Mouse (Mus musculus) MEL (cell line): Measurements from ENCODE around the gene Ctla2b. TPM values are rescaled to one million over a fixed set of nuclear protein-coding genes. Genes with fewer than 3 reads are reported as not detected.

ENCODE experiments used
- DNase-seq: peaks from one replicate; pipeline ENCODE4 v3.0.0; 2011; ENCODE audit warnings: low read depth, low spot score
- H3K27ac ChIP-seq: 2 replicates; pipeline ENCODE4 v1.5.1; 2012; ENCODE audit warnings: low read depth, mild to moderate bottlenecking, control low read depth, low read length, moderate library complexity; ENCODE audit not compliant: control insufficient read depth
- H3K27me3 ChIP-seq, 2 experiments: fragments of 150-350 bp in 1 of 2; sonication (generic) in 1 of 2; 2 replicates each; pipeline ENCODE4 v1.6.1; 2012; ENCODE audit warnings: low read length in 2 of 2, mild to moderate bottlenecking in 2 of 2, improper control_type of control experiment in 1 of 2, moderate library complexity in 1 of 2; ENCODE audit not compliant: insufficient read depth in 2 of 2, control insufficient read depth in 1 of 2
- H3K36me3 ChIP-seq, 2 experiments: 2 replicates each; pipeline ENCODE4 v1.6.1; 2012 to 2014; ENCODE audit warnings: low read length in 2 of 2, improper control_type of control experiment in 1 of 2, inconsistent platforms in 1 of 2, mild to moderate bottlenecking in 1 of 2; ENCODE audit not compliant: insufficient read depth in 2 of 2, control insufficient read depth in 1 of 2
- H3K4me1 ChIP-seq, 2 experiments: fragments of 150-350 bp in 1 of 2; sonication (generic) in 1 of 2; 2 replicates each; pipeline ENCODE4 v1.6.1; 2012; ENCODE audit warnings: low read length in 2 of 2, improper control_type of control experiment in 1 of 2, mild to moderate bottlenecking in 1 of 2; ENCODE audit not compliant: insufficient read depth in 2 of 2, control insufficient read depth in 1 of 2
- H3K4me3 ChIP-seq, 2 experiments: fragments of 150-350 bp in 1 of 2; sonication (generic) in 1 of 2; 2 replicates each; pipeline ENCODE4 v1.5.1; 2012; ENCODE audit warnings: low read depth in 2 of 2, low read length in 2 of 2, mild to moderate bottlenecking in 2 of 2, moderate library complexity in 2 of 2, control low read depth in 1 of 2, improper control_type of control experiment in 1 of 2; ENCODE audit not compliant: control insufficient read depth in 1 of 2, insufficient read depth in 1 of 2
- H3K79me2 ChIP-seq: 2 replicates; pipeline ENCODE4 v1.6.1; 2012; ENCODE audit warnings: mild to moderate bottlenecking, low read length, moderate library complexity; ENCODE audit not compliant: control insufficient read depth, poor library complexity, insufficient read depth
- H3K9ac ChIP-seq: 2 replicates; pipeline ENCODE4 v1.6.1; 2012; ENCODE audit warnings: low read depth, mild to moderate bottlenecking, control low read depth, low read length, moderate library complexity; ENCODE audit not compliant: control insufficient read depth, poor library complexity, severe bottlenecking
- H3K9me3 ChIP-seq: fragments of 150-350 bp; sonication (generic); replicated peaks from 2 replicates; pipeline ENCODE4 v1.6.1; 2012; ENCODE audit warnings: mild to moderate bottlenecking, low read length, improper control_type of control experiment, moderate library complexity; ENCODE audit not compliant: insufficient read depth
- ELF1 ChIP-seq: IDR thresholded peaks from 2 replicates; pipeline ENCODE4 v1.6.1; 2014; ENCODE audit warnings: low read depth, mild to moderate bottlenecking, inconsistent platforms, low read length, improper control_type of control experiment, moderate library complexity
- GABPA ChIP-seq: IDR thresholded peaks from 2 replicates; pipeline ENCODE4 v1.6.1; 2012; ENCODE audit warnings: low read depth, mild to moderate bottlenecking, inconsistent platforms, low read length, improper control_type of control experiment, moderate library complexity
- GATA1 ChIP-seq: IDR thresholded peaks from 2 replicates; pipeline ENCODE4 v1.6.1; 2011; ENCODE audit warnings: low read depth, low read length, improper control_type of control experiment
- JUND ChIP-seq: IDR thresholded peaks from 2 replicates; pipeline ENCODE4 v1.6.1; 2011; ENCODE audit warnings: low read depth, mild to moderate bottlenecking, improper control_type of control experiment, low read length
- MAFK ChIP-seq: IDR thresholded peaks from 2 replicates; pipeline ENCODE4 v1.6.1; 2011; ENCODE audit warnings: low read depth, mild to moderate bottlenecking, low read length, improper control_type of control experiment, borderline replicate concordance
- MAX ChIP-seq: IDR thresholded peaks from 2 replicates; pipeline ENCODE4 v1.6.1; 2011; ENCODE audit warnings: low read length, improper control_type of control experiment
- MEF2A ChIP-seq: IDR thresholded peaks from 2 replicates; pipeline ENCODE4 v1.6.1; 2014; ENCODE audit warnings: low read depth, mild to moderate bottlenecking, inconsistent platforms, low read length, improper control_type of control experiment; ENCODE audit not compliant: poor library complexity, insufficient replicate concordance, severe bottlenecking; ENCODE audit errors: extremely low read depth
- MYB ChIP-seq: IDR thresholded peaks from 2 replicates; pipeline ENCODE4 v1.6.1; 2011; ENCODE audit warnings: mild to moderate bottlenecking, low read depth, low read length, improper control_type of control experiment
- NELFE ChIP-seq: IDR thresholded peaks from 2 replicates; pipeline ENCODE4 v1.6.1; 2011; ENCODE audit warnings: low read depth, low read length, improper control_type of control experiment
- NRF1 ChIP-seq: IDR thresholded peaks from 2 replicates; pipeline ENCODE4 v1.6.1; 2014; ENCODE audit warnings: low read depth, mild to moderate bottlenecking, inconsistent platforms, low read length, improper control_type of control experiment, moderate library complexity; ENCODE audit not compliant: poor library complexity, insufficient read depth, severe bottlenecking
- POLR2AphosphoS2 ChIP-seq: IDR thresholded peaks from 2 replicates; pipeline ENCODE4 v1.6.1; 2011; ENCODE audit warnings: low read length, improper control_type of control experiment
- TCF12 ChIP-seq: IDR thresholded peaks from 2 replicates; pipeline ENCODE4 v1.6.1; 2014; ENCODE audit warnings: low read depth, mild to moderate bottlenecking, inconsistent platforms, low read length, improper control_type of control experiment, moderate library complexity
- UBTF ChIP-seq: IDR thresholded peaks from 2 replicates; pipeline ENCODE4 v1.6.1; 2012; ENCODE audit warnings: low read depth, mild to moderate bottlenecking, inconsistent platforms, low read length, improper control_type of control experiment, moderate library complexity, borderline replicate concordance; ENCODE audit not compliant: insufficient read depth
- USF1 ChIP-seq: IDR thresholded peaks from 2 replicates; pipeline ENCODE4 v1.6.1; 2014; ENCODE audit warnings: low read depth, mild to moderate bottlenecking, inconsistent platforms, low read length, improper control_type of control experiment, moderate library complexity
- USF2 ChIP-seq, 2 experiments: IDR thresholded peaks; 2 replicates each; pipeline ENCODE4 v1.6.1; 2011 to 2012; ENCODE audit warnings: improper control_type of control experiment in 2 of 2, low read length in 2 of 2, borderline replicate concordance in 1 of 2, inconsistent platforms in 1 of 2, low read depth in 1 of 2, mild to moderate bottlenecking in 1 of 2; ENCODE audit not compliant: insufficient read depth in 1 of 2
- ZKSCAN1 ChIP-seq: IDR thresholded peaks from 2 replicates; pipeline ENCODE4 v1.6.1; 2012; ENCODE audit warnings: low read depth, mild to moderate bottlenecking, inconsistent platforms, low read length, improper control_type of control experiment, moderate library complexity
- ZMIZ1 ChIP-seq: IDR thresholded peaks from 2 replicates; pipeline ENCODE4 v1.6.1; 2012; ENCODE audit warnings: low read depth, mild to moderate bottlenecking, inconsistent platforms, low read length, improper control_type of control experiment, moderate library complexity
- polyA plus RNA-seq, 2 experiments: library from polyadenylated mRNA; stranded (reverse) in 1 of 2; unstranded in 1 of 2; fragments of >175 nt in 1 of 2; fragments of >200 nt in 1 of 2; gene quantifications; 2 replicates each; pipeline versions ENCODE4 v1.2.1 to v1.2.4; 2012; ENCODE audit warnings: low replicate concordance in 2 of 2, low read depth in 1 of 2; ENCODE audit not compliant: insufficient read length in 2 of 2, insufficient read depth in 1 of 2, missing spikeins in 1 of 2
- total RNA-seq: library from RNA; depleted of rRNA; stranded (reverse); fragments of 300-350 nt; gene quantifications from 2 replicates; pipeline ENCODE4 v1.2.3, GENCODE M21; 2012

Ctla2b gene
- total and polyA plus RNA-seq, 3 experiments = not detected

DNA sequence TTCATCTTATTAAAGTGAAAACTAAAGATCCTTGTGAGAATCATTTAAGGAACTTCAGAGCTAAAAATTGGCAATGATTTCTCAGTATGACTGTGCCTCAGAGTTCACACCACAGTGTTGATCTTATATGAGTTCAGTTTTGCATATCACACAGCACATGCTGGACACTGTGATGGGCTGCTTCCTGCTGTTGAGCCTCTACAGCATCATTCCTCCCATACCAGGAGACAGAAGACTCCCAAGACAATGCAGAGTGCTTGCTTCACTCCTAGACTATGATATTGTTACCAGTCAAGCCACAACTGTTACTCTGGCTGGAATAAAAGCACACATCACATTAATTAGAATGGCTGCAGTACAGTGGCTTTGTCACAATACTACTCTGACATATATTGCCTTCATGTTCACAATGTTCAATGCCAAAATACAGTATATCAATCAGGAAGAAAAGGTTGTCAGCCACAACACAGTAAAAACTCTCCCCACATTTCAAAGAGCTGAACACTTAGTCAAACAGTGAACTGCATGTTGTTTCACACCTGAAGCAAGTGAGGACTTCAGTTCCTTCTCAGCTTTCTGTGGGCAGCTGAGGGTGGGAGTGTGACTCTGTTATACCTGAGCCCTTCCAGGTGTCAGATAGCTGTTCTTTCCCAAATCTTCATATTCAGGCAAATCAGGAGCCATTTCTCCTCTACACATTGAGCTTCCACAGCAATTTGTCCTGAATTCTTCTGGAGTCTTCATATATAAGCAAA is 1.7 kb downstream of the Ctla2b start:
- Histone ChIP-seq H3K4me1 (no peaks in the 10 kb centered on the region), H3K27me3 (no peaks in the 10 kb centered on the region), H3K36me3 (no peaks in the 10 kb centered on the region), H3K9ac (no peak overlapping the region), H3K9me3 (no peaks in the 10 kb centered on the region), H3K79me2 (no peaks in the 10 kb centered on the region), H3K27ac (no peak overlapping the region), H3K4me3 (no peak overlapping the region)
- TF ChIP-seq GABPA = no peak
- no peak for TF ChIP-seq GATA1
- no peak for TF ChIP-seq MYB
- no peak for TF ChIP-seq MEF2A
- no peak for DNase-seq

DNA sequence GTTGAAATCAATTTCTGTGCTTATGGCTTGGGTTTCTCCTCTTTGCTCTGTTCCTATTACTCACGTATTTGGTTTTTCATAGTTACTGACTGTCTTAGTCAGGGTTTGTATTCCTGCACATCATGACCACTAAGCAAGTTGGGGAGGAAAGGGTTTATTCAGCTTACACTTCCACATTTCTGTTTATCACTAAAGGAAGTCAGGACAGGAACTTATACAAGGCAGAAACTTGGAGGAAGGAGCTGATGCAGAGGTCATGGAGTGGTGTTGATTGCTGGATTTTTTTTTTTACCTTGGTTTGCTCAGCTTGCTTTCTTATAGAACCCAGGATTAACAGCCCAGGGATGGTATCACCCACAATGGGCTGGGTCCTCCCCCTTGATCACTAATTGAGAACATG is 4.9 kb downstream of the Ctla2b start:
- Histone ChIP-seq H3K9me3 (no peaks in the 10 kb centered on the region), H3K27ac (no peak overlapping the region), H3K9ac (no peak overlapping the region), H3K4me3 (no peak overlapping the region), H3K36me3 (no peaks in the 10 kb centered on the region), H3K4me1 (no peaks in the 10 kb centered on the region), H3K79me2 (no peaks in the 10 kb centered on the region), H3K27me3 (no peaks in the 10 kb centered on the region)
- no peak for DNase-seq
- TF ChIP-seq ELF1 = no peak
- no peak for TF ChIP-seq GABPA
- TF ChIP-seq POLR2AphosphoS2 = no peak
- TF ChIP-seq USF1 = no peak
- TF ChIP-seq UBTF = no peak
- TF ChIP-seq TCF12 = no peak
- no peak for TF ChIP-seq ZKSCAN1
- no peak for TF ChIP-seq NRF1
- TF ChIP-seq MAFK = no peak
- TF ChIP-seq MAX = no peak
- no peak for TF ChIP-seq USF2 (IDR thresholded peaks at IDR 0.05; ENCODE audit: borderline replicate concordance in 1 of 2, insufficient read depth in 1 of 2, low read depth in 1 of 2, low read length in 2 of 2)
- no peak for TF ChIP-seq JUND
- no peak for TF ChIP-seq ZMIZ1
- TF ChIP-seq NELFE = no peak
